Mouse (Mus musculus): ENCODE results near the gene Kctd13. TPM values are rescaled to one million over a fixed set of nuclear protein-coding genes. Genes with fewer than 3 reads are reported as not detected.

The Kctd13 gene
- polyA plus RNA-seq, 1 experiment = 85.5 TPM

DNA sequence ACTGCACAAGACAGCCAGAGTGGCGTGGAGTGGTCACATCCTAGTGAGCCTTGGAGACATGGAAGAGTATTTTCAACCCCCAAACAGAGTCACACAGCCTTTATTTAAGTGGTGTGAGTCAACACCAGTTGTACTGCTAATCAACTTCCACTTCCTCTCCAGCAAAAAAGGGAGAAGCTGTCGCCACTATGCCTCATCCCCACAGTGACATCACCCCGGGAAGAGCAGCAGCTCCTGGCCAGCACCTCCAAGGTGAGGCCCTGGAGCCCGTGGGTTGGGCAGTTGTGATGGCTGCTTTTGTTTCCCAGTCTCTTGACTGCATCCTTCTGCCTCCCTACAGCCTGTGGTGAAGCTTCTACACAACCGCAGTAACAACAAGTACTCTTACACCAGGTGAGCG lies 12.5 kb downstream of the Kctd13 start:
- peaks cover 7% of the 10 kb centered on the region for H3K36me3 ChIP-seq (ENCODE audit: control insufficient read depth, insufficient read depth, low read length)
- no peaks in the 10 kb centered on the region for H3K27me3 ChIP-seq (ENCODE audit: control insufficient read depth, insufficient read depth, low read length)
- TF ChIP-seq POLR2A (IDR thresholded peaks at IDR 0.05; ENCODE audit: control insufficient read depth, low read depth, low read length) (no peak), CTCF (IDR thresholded peaks at IDR 0.05; ENCODE audit: control insufficient read depth, insufficient read depth, insufficient replicate concordance, low read depth, low read length) (no peak)
- peaks cover 3% of the 10 kb centered on the region for H3K4me1 ChIP-seq (ENCODE audit: control insufficient read depth, insufficient read depth, low read length)
- H3K4me3 ChIP-seq (ENCODE audit: control insufficient read depth, low read depth, low read length) = no peak overlapping the region
- H3K27ac ChIP-seq (ENCODE audit: control insufficient read depth, insufficient read depth, low read depth, low read length) = no peak overlapping the region

DNA sequence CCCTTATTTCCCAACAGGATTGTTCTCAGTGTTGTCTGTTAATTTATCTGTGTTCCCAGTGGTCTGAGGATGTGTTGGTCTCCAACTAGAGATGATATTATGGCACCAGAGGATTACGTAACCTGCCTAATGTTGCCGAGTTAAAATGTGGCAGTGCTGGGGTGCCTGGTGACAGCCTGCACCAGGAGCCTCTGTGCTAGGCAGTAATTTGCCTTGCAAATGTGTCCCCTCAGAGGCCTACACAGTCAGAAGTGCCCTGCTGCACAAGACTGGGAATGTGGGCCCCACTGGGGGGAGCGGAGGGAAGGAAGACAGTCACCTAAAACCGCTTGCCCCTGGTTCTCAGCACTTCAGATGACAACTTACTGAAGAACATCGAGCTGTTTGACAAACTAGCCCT lies 13.1 kb downstream of the Kctd13 start:
- TF ChIP-seq POLR2A (IDR thresholded peaks at IDR 0.05; ENCODE audit: control insufficient read depth, low read depth, low read length) (no peak), CTCF (IDR thresholded peaks at IDR 0.05; ENCODE audit: control insufficient read depth, insufficient read depth, insufficient replicate concordance, low read depth, low read length) (no peak)
- no peaks in the 10 kb centered on the region for H3K27me3 ChIP-seq (ENCODE audit: control insufficient read depth, insufficient read depth, low read length)
- H3K4me1 ChIP-seq (ENCODE audit: control insufficient read depth, insufficient read depth, low read length) = peaks cover 3% of the 10 kb centered on the region
- no peak overlapping the region for H3K4me3 ChIP-seq (ENCODE audit: control insufficient read depth, low read depth, low read length)
- H3K36me3 ChIP-seq (ENCODE audit: control insufficient read depth, insufficient read depth, low read length) = peaks cover 7% of the 10 kb centered on the region
- H3K27ac ChIP-seq (ENCODE audit: control insufficient read depth, insufficient read depth, low read depth, low read length) = no peak overlapping the region

DNA sequence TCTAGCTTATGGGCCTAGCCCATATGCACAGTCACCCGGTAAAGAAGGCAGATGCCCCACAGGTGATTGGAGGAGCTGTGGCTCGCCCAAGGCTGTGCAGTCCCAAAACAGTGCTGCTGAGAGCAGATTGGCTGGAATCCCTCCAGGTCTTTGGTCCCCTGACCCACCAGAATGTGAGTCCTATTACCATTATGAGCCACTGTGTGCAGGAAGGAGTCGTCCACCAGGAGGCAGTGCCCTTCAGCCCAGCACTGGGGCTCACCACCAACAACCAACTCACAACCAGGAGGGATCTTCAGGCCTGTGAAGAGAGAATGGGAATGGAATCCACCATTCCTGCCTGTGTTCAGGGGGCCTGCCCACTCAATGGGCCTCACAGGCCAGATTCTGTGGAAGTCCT lies 17.9 kb downstream of the Kctd13 start:
- Histone ChIP-seq H3K27me3 (ENCODE audit: control insufficient read depth, insufficient read depth, low read length) (no peaks in the 10 kb centered on the region), H3K4me1 (ENCODE audit: control insufficient read depth, insufficient read depth, low read length) (peaks cover 29% of the 10 kb centered on the region)
- peak; percentile 46; the same call in 1 of the 2 replicates for TF ChIP-seq CTCF (IDR thresholded peaks at IDR 0.05; ENCODE audit: control insufficient read depth, insufficient read depth, insufficient replicate concordance, low read depth, low read length)
- TF ChIP-seq POLR2A (IDR thresholded peaks at IDR 0.05; ENCODE audit: control insufficient read depth, low read depth, low read length) = no peak

DNA sequence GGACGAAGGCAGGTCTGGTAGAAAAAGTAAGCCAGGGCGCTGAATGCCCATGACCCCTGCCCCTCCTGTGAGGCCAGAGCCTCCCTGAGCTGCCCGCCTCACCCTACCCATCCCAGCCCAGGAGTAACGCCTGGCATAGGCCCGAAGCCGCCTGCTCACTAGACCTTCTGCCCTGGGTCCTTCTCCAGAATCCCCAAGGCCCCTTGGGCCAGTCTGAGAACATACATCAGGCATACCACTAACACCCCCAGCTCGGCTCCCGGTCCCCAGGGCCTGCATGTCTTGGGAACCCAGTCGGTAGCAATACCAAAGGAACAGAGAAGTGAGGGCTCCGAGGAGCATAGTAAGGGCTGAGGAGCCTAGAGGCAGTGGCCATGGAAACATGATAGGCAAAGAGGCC lies 19.9 kb downstream of the Kctd13 start:
- TF ChIP-seq POLR2A (IDR thresholded peaks at IDR 0.05; ENCODE audit: control insufficient read depth, low read depth, low read length) (no peak), CTCF (IDR thresholded peaks at IDR 0.05; ENCODE audit: control insufficient read depth, insufficient read depth, insufficient replicate concordance, low read depth, low read length) (no peak)
- H3K4me3 ChIP-seq (ENCODE audit: control insufficient read depth, low read depth, low read length) = peak overlapping the region; percentile 23
- no peaks in the 10 kb centered on the region for H3K27me3 ChIP-seq (ENCODE audit: control insufficient read depth, insufficient read depth, low read length)
- peaks cover 29% of the 10 kb centered on the region for H3K4me1 ChIP-seq (ENCODE audit: control insufficient read depth, insufficient read depth, low read length)
- no peak overlapping the region for H3K27ac ChIP-seq (ENCODE audit: control insufficient read depth, insufficient read depth, low read depth, low read length)
- H3K36me3 ChIP-seq (ENCODE audit: control insufficient read depth, insufficient read depth, low read length) = peaks cover 4% of the 10 kb centered on the region

More for the DNA sequence above, 17.9 kb downstream of the Kctd13 start:
- Histone ChIP-seq H3K27ac (ENCODE audit: control insufficient read depth, insufficient read depth, low read depth, low read length) (no peak overlapping the region), H3K36me3 (ENCODE audit: control insufficient read depth, insufficient read depth, low read length) (peaks cover 4% of the 10 kb centered on the region; the same call in 1 of the 2 replicates), H3K4me3 (ENCODE audit: control insufficient read depth, low read depth, low read length) (no peak overlapping the region)

DNA sequence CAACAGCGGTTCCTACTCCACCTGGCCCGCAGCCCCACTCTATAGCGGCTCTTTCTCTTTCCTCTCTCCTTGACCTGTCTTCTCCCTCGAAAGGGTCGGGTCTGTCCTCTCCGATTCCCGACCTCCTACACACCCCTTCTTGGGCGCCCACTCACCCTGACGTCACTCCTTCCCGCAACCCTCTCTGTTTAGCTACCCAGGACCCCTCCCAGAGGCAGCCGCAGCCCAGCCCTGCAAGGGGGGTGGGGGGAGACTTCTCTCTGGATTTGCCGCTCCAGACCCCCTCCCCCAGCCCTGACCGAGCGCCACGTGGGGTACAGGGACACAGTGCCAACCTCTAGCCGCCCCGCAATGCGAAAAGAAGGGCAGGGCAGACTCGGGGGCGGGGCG lies 20.7 kb downstream of the Kctd13 start, which contains the start of gene Asphd1:
Gene Asphd1, minus strand, starts transcription at position 180 of the 390 bp plus-strand sequence.
- H3K27ac ChIP-seq (ENCODE audit: control insufficient read depth, insufficient read depth, low read depth, low read length) = no peak within 1 kb of the TSS
- H3K27me3 ChIP-seq (ENCODE audit: control insufficient read depth, insufficient read depth, low read length) = no peaks in the 10 kb centered on the region
- H3K4me3 ChIP-seq (ENCODE audit: control insufficient read depth, low read depth, low read length) = peak within 1 kb of the TSS; percentile 31
- TF ChIP-seq POLR2A (IDR thresholded peaks at IDR 0.05; ENCODE audit: control insufficient read depth, low read depth, low read length) = no peak
- no peak for TF ChIP-seq CTCF (IDR thresholded peaks at IDR 0.05; ENCODE audit: control insufficient read depth, insufficient read depth, insufficient replicate concordance, low read depth, low read length)
- peaks cover 4% of the 10 kb centered on the region for H3K36me3 ChIP-seq (ENCODE audit: control insufficient read depth, insufficient read depth, low read length)
- H3K4me1 ChIP-seq (ENCODE audit: control insufficient read depth, insufficient read depth, low read length) = peaks cover 29% of the 10 kb centered on the region

DNA sequence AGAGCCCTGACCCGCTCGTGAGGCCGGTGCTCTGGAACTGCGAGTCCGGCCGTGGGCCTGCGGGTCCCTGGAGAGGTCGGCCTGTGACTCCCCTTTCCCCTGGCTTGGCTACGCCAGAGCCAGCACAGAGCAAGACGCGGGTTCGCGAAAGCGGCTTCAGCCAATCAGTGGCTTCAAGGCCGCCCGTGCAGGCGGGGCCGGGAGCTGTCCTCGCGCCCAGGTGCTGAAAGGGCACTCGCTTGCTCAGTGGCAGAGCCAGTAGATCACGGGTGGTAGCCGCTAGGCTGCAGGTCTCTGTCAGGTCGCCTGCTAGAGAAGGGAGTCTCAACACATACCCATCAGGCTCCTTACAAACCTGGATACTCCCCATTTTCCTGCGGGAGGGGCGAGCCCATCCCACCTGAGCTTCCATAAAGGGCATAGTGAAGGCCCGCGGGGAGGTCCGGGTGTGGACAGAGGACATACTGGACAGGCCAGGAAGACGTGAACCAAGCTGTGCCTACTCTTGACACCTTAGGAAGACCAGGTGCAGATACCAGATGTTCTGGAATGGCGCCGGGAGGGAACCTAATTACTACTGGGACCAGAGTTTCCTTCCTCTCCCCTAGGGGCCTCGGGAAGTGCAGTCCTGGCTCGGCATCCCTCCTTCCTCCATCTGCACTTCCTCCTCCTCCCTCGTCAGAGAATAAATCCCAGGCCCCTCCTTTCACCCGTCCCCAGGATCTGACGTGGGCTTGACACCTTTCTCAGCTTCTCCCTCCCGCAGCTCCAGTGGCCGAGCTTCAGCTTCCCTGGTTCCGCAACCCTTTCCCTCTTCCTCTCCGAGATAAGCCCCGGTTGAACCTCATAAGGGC lies 21.3 kb downstream of the Kctd13 start, which contains the start of gene Sez6l2:
Gene Sez6l2, plus strand, starts transcription at position 771 of the 854 bp plus-strand sequence.
- Histone ChIP-seq H3K4me1 (ENCODE audit: control insufficient read depth, insufficient read depth, low read length) (peaks cover 29% of the 10 kb centered on the region), H3K27ac (ENCODE audit: control insufficient read depth, insufficient read depth, low read depth, low read length) (no peak within 1 kb of the TSS)

More for the DNA sequence above, 21.3 kb downstream of the Kctd13 start, which contains the start of gene Sez6l2:
- Histone ChIP-seq H3K36me3 (ENCODE audit: control insufficient read depth, insufficient read depth, low read length) (peaks cover 2% of the 10 kb centered on the region), H3K4me3 (ENCODE audit: control insufficient read depth, low read depth, low read length) (peak within 1 kb of the TSS; percentile 31), H3K27me3 (ENCODE audit: control insufficient read depth, insufficient read depth, low read length) (no peaks in the 10 kb centered on the region)
- TF ChIP-seq POLR2A (IDR thresholded peaks at IDR 0.05; ENCODE audit: control insufficient read depth, low read depth, low read length) = no peak
- TF ChIP-seq CTCF (IDR thresholded peaks at IDR 0.05; ENCODE audit: control insufficient read depth, insufficient read depth, insufficient replicate concordance, low read depth, low read length) = no peak
